Mouse (Mus musculus) C2C12 (cell line): ENCODE results near the gene Prm1. TPM values are rescaled to one million over a fixed set of nuclear protein-coding genes. Genes with fewer than 3 reads are reported as not detected.
A peak's percentile ranks its signal among the peaks of the same experiment; 100 is the strongest.

Source experiments
- H3K27me3 ChIP-seq: one replicate; pipeline ENCODE4 v1.6.1; 2011; ENCODE audit not compliant: control insufficient read depth, insufficient read depth, insufficient read length
- H3K36me3 ChIP-seq: one replicate; pipeline ENCODE4 v1.6.1; 2011; ENCODE audit not compliant: control insufficient read depth, insufficient read depth
- H3K4me3 ChIP-seq: one replicate; pipeline ENCODE4 v1.5.1; 2011; ENCODE audit warnings: mild to moderate bottlenecking, control low read depth; ENCODE audit not compliant: poor library complexity, insufficient read depth, severe bottlenecking
- H3K79me2 ChIP-seq: one replicate; pipeline ENCODE4 v1.6.1; 2011; ENCODE audit not compliant: control insufficient read depth, insufficient read depth
- H3K79me3 ChIP-seq: one replicate; pipeline ENCODE4 v1.6.1; 2011; ENCODE audit warnings: low read depth, control low read depth
- H3ac ChIP-seq: one replicate; pipeline ENCODE3; 2011; ENCODE audit warnings: low read depth; ENCODE audit not compliant: control insufficient read depth, insufficient read length
- CEBPB ChIP-seq: IDR thresholded peaks from one replicate; pipeline ENCODE4 v1.6.1; 2011; ENCODE audit warnings: low read depth, mild to moderate bottlenecking, control low read depth, moderate library complexity
- CTCF ChIP-seq: IDR thresholded peaks from one replicate; pipeline ENCODE4 v1.5.1; 2011; ENCODE audit not compliant: control insufficient read depth, insufficient read depth, insufficient read length
- FOSL1 ChIP-seq: IDR thresholded peaks from one replicate; pipeline ENCODE4 v1.8.0; 2011; ENCODE audit warnings: mild to moderate bottlenecking, low read length; ENCODE audit not compliant: poor library complexity, insufficient read depth, severe bottlenecking
- MAX ChIP-seq: IDR thresholded peaks from one replicate; pipeline ENCODE4 v1.6.1; 2011; ENCODE audit warnings: mild to moderate bottlenecking, control low read depth
- MYOD1 ChIP-seq: IDR thresholded peaks from one replicate; pipeline ENCODE4 v1.6.1; 2011; ENCODE audit warnings: low read depth; ENCODE audit not compliant: control insufficient read depth, insufficient read length
- MYOG ChIP-seq: IDR thresholded peaks from one replicate; pipeline ENCODE4 v1.6.1; 2011; ENCODE audit not compliant: control insufficient read depth, insufficient read length; ENCODE audit errors: extremely low read depth
- USF1 ChIP-seq: IDR thresholded peaks from one replicate; pipeline ENCODE4 v1.6.1; 2011; ENCODE audit warnings: low read depth, mild to moderate bottlenecking, control low read depth, moderate library complexity
- polyA plus RNA-seq: library from polyadenylated mRNA; unstranded; fragments of >200 nt; fragmentation: generic; extraction: Trizol; gene quantifications from one replicate; pipeline ENCODE4 v1.2.1, GENCODE M21; 2012; ENCODE audit warnings: missing spikeins

Prm1 gene
- polyA plus RNA-seq, 1 experiment, result not detected

DNA sequence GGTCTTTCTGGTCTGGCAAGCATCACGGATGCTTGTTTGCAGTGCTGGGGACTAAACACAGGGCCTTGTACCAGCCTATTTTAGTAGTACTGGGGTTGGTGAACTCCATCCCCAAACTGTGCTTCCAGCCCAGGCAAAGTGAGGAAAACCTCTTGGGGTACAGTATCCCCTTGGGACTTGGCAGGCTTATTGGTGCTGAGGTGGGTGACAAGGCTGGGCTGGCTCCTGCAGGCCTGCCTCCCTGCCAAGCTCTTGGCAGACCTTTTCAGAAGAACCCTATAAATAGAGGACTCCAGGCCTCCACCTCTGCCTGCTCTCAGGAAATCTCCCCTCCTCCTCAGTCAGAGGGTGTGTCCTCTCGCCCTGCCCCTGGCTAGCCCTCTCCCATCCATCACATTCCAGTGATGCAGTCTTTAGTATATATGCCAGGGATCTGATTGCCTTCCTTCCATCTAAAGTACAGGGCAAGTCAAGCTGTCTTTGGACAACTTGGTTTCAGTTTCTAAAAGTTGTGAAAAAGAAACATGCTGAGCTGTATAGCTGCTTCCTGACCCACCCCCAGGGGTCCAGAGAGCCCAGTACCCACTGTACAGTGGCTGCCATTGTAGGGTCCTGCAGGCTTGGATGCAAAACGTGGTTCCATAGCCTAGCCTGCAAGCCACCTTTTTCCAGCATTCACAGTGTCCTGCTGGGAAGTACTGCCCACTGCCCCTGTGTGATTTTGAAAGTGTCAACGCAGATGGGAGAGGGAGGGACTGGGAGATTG is 18.7 kb downstream of the Prm1 start:
- Histone ChIP-seq H3ac (no peak overlapping the region), H3K79me2 (peaks cover 25% of the 10 kb centered on the region), H3K36me3 (no peaks in the 10 kb centered on the region), H3K4me3 (no peak overlapping the region), H3K79me3 (peaks cover 13% of the 10 kb centered on the region), H3K27me3 (no peaks in the 10 kb centered on the region)
- TF ChIP-seq USF1 (no peak), CEBPB (no peak), MYOG (no peak), CTCF (no peak), MYOD1 (no peak), FOSL1 (no peak), MAX (no peak)

DNA sequence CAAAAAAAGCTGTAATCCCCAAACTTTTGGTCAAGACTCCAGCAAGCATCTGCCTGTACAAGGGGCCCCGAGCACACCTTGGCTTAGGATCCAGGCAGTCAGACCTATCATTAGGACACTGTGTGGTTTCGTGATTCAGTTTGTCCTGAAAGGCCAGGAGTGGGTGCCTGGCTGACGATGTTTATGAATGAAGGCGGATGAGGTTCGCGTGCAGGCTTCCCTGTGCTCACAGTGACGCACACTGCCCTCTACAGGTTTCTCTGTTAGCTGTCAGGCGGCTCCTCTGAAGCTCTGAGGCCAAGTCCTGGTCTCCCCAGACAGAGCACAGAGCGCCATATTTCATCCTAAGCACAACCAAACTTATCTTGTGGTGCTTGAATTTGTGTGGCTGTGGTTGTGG is 19.4 kb downstream of the Prm1 start:
- H3K36me3 ChIP-seq, result no peaks in the 10 kb centered on the region
- H3K4me3 ChIP-seq, result peak overlapping the region; percentile 64
- peaks cover 13% of the 10 kb centered on the region for H3K79me3 ChIP-seq
- H3K27me3 ChIP-seq, result no peaks in the 10 kb centered on the region
- TF ChIP-seq MYOD1 (no peak), CEBPB (no peak), FOSL1 (no peak), MAX (peak; percentile 64), MYOG (no peak), CTCF (peak; percentile 56)
- H3K79me2 ChIP-seq, result peaks cover 25% of the 10 kb centered on the region
- peak overlapping the region; percentile 50 for H3ac ChIP-seq

- peaks cover 25% of the 10 kb centered on the region for H3K79me2 ChIP-seq
- no peaks in the 10 kb centered on the region for H3K27me3 ChIP-seq
- TF ChIP-seq MAX, result peak; percentile 45
- no peak for TF ChIP-seq FOSL1
- peak within 1 kb of the TSS; percentile 64 for H3K4me3 ChIP-seq
- peak within 1 kb of the TSS; percentile 90 for H3ac ChIP-seq
- H3K36me3 ChIP-seq, result no peaks in the 10 kb centered on the region
- peaks cover 13% of the 10 kb centered on the region for H3K79me3 ChIP-seq
Observed at GRCm38 (mm10) chr16:10785371-10786231, 20.0 kb downstream of the Prm1 start, which contains the start of gene Socs1. TSS of gene Socs1 (minus strand) at chr16:10785536.

DNA sequence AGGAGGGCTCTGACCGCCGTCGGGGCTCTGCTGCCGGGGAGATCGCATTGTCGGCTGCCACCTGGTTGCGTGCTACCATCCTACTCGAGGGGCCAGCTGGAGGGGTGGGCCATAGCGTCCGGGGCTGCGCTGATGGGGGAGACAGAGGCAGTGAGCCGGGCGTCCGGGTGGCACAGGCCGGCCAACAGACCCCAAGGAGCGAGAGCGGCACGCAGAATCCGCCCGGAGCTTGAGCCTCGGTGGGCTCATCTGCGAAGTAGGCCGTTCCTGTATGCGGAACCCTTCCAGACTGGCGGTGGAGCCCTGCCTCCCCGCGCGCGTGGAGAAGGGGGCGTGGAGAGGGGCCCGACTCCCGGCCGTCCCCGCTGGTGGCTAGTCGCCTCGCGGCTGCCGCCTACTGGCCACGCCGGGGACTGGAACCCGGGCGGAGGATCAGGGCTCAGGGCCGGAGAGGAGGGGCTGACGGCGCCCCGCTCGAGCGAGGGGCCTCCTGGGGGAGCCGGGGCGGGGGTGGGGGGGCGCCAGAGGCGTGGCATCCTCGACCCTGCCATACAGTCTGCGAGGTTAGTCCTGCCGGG is 20.8 kb downstream of the Prm1 start:
- H3K79me3 ChIP-seq, result peaks cover 13% of the 10 kb centered on the region
- no peak for TF ChIP-seq MAX
- TF ChIP-seq USF1, result no peak
- TF ChIP-seq CTCF, result peak; percentile 91
- TF ChIP-seq MYOD1, result no peak
- no peak for TF ChIP-seq CEBPB

DNA sequence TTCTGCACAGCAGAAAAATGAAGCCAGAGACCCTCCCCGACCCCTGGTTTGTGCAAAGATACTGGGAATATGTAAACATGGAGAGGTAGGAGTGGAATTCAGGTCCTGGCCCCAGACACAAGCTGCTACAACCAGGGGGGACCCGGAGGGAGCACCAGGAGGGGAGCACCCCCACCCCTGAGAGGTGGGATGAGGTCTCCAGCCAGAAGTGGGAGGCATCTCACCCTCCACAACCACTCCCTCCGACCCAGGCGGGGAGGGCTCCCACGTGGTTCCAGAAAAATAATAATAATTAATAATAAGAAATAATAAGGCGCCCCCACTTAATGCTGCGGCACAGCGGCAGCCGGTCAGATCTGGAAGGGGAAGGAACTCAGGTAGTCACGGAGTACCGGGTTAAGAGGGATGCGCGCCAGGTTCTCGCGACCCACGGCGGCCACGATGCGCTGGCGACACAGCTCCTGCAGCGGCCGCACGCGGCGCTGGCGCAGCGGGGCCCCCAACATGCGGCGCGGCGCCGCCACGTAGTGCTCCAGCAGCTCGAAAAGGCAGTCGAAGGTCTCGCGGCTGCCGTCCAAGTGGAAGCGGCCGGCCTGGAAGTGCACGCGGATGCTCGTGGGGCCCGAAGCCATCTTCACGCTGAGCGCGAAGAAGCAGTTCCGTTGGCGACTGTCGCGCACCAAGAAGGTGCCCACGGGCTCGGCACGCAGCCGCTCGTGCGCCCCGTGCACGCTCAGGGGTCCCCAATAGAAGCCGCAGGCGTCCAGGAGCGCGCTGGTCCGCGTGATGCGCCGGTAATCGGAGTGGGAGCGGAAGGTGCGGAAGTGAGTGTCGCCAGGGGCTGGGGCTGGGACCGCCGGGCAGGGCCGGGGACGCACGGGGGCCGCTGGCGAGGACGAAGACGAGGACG is 21.5 kb downstream of the Prm1 start:
- peaks cover 25% of the 10 kb centered on the region for H3K79me2 ChIP-seq
- H3ac ChIP-seq, result peak overlapping the region; percentile 90
- H3K36me3 ChIP-seq, result no peaks in the 10 kb centered on the region
- peaks cover 13% of the 10 kb centered on the region for H3K79me3 ChIP-seq
- H3K4me3 ChIP-seq, result peak overlapping the region; percentile 64
- no peaks in the 10 kb centered on the region for H3K27me3 ChIP-seq
- TF ChIP-seq USF1 (no peak), MAX (peak; percentile 41), CEBPB (no peak), CTCF (peak; percentile 44), FOSL1 (no peak), MYOD1 (no peak), MYOG (no peak)

More for the DNA sequence above, 20.8 kb downstream of the Prm1 start:
- H3K27me3 ChIP-seq, result no peaks in the 10 kb centered on the region
- no peaks in the 10 kb centered on the region for H3K36me3 ChIP-seq
- H3K79me2 ChIP-seq, result peaks cover 25% of the 10 kb centered on the region
- H3K4me3 ChIP-seq, result peak overlapping the region; percentile 64
- H3ac ChIP-seq, result peak overlapping the region; percentile 90
